Mouse (Mus musculus): ENCODE measurements at regions not wholly inside any gene's neighbourhood (a gene's known extent, or its start where the extent isn't known, plus 50 kb on each side); places are given as distances from the start of the nearest gene placed in this dataset.

GRCm38 (mm10) chr2:45239501-45240292 lies 122.5 kb upstream of the Zeb2 start:
- TF ChIP-seq POLR2A (IDR thresholded peaks at IDR 0.05; ENCODE audit: borderline replicate concordance, extremely low read depth, low read depth, low read length) (no peak), CTCF (IDR thresholded peaks at IDR 0.05; ENCODE audit: insufficient read depth, low read length) (no peak)

Data from lung, adult 2 months (tissue).